Mouse (Mus musculus) ZHBTc4 (cell line): ENCODE results near the gene Aip.
"Not testable (repeated sequence)": the region's sequence is repeated elsewhere in the genome, so short reads cannot be mapped to it uniquely, and the experiment has no call there.

Experiments
- DNase-seq: peaks from one replicate; pipeline ENCODE4 v3.0.0-alpha.2; 2011; ENCODE audit warnings: low read depth, low spot score

Aip gene

DNA sequence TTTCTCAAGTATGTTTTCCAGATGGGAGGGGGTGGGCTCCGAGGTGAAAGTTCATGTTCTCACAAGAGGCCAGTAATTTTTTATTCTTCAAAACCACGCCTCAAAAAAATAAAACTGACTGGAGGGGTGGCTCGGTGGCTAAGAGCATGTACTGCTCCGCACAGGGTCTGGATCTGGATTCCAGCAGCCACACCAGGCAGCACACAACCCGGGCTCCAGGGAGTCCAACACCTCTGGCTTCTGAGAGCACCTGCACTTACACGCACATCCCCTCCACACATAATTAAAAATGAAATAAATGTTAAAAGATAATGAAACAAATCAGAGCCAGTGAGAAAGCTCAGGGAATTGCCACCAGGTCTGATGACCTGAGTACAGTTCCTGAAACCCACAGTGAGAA lies 59.4 kb downstream of the Aip start:
- no peak for DNase-seq

DNA sequence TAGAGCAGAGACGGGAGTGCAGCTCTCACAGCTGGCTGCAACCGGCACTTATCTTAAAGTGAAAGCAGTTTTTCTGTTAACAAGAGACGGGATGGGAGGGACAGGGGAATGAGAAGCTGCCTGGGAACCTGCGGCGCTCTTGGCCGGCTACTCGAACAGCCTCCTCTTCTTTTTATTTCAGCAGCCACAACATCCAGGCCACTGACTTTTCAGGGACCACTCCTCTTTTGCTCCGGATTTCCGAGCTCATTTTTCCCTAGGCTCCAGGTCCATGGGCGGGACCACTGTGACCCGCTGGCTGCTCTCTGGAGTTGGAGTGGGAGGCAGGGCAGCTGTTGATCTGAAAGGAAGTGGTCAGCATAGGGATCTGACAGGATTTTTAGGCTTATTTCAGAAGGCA lies 61.2 kb downstream of the Aip start:
- not testable (repeated sequence) for DNase-seq
